Mouse (Mus musculus): ENCODE data around the gene Ppp1r1c.

- TF ChIP-seq CTCF (IDR thresholded peaks at IDR 0.05; ENCODE audit: borderline replicate concordance, control insufficient read depth, extremely low read depth, insufficient read depth, low read length, poor library complexity): no peak
- no peak for TF ChIP-seq POLR2A (IDR thresholded peaks at IDR 0.05; ENCODE audit: control insufficient read depth, extremely low read depth, insufficient read depth, low read length, poor library complexity)
These were observed 57.5 kb downstream of the Ppp1r1c start for GRCm38 (mm10) chr2:79765032-79765431.

Data from thymus, adult 2 months (tissue).